Mouse (Mus musculus) kidney, embryonic 16.5 days (tissue): Measurements from ENCODE around the gene Ssbp4. TPM values are rescaled to one million over a fixed set of nuclear protein-coding genes. Genes with fewer than 3 reads are reported as not detected.

Source experiments
- ATAC-seq: fragments of 200-750 bp; cut with Nextera tagmentation; 2 replicates; pipeline ENCODE4 v1.8.0; 2017; ENCODE audit warnings: moderate TSS enrichment; ENCODE audit not compliant: low FRiP score, low TSS enrichment
- H3K27ac ChIP-seq: fragments of 300-500 bp; sonication (generic); 2 replicates; pipeline ENCODE4 v1.5.1; 2014; ENCODE audit warnings: low read length
- H3K27me3 ChIP-seq: fragments of 300-500 bp; sonication (generic); 2 replicates; pipeline ENCODE4 v1.6.1; 2014; ENCODE audit warnings: low read length, control low read depth, mixed read lengths; ENCODE audit not compliant: insufficient read depth
- H3K36me3 ChIP-seq: fragments of 300-500 bp; sonication (generic); 2 replicates; pipeline ENCODE4 v1.6.1; 2014; ENCODE audit warnings: low read length, control low read depth, mixed read lengths; ENCODE audit not compliant: insufficient read depth
- H3K4me1 ChIP-seq: fragments of 300-500 bp; sonication (generic); 2 replicates; pipeline ENCODE4 v1.6.1; 2014; ENCODE audit warnings: low read length, control low read depth, mixed read lengths; ENCODE audit not compliant: insufficient read depth
- H3K4me2 ChIP-seq: fragments of 300-500 bp; sonication (generic); replicated peaks from 2 replicates; pipeline ENCODE4 v1.6.1; 2014; ENCODE audit warnings: low read depth, low read length
- H3K4me3 ChIP-seq: fragments of 300-500 bp; sonication (generic); 2 replicates; pipeline ENCODE4 v1.5.1; 2014; ENCODE audit warnings: mild to moderate bottlenecking, low read length
- H3K9ac ChIP-seq: fragments of 300-500 bp; sonication (generic); replicated peaks from 2 replicates; pipeline ENCODE4 v1.6.1; 2014; ENCODE audit warnings: low read length
- H3K9me3 ChIP-seq: fragments of 300-500 bp; sonication (generic); 2 replicates; pipeline ENCODE4 v1.6.1; 2016; ENCODE audit warnings: low read length, control low read depth
- WGBS: fragments of 180-500 bp; shearing (Covaris S2); extraction: QIAGEN DNeasy Blood & Tissue Kit; methylation state at CpG from one replicate; pipeline ENCODE4 v1.1.7; 2014; 5-methylcytosine and 5-hydroxymethylcytosine counted together
- polyA plus RNA-seq: library from polyadenylated mRNA; unstranded; fragments of >200 nt; fragmentation: Nextera tagmentation; extraction: Ambion mirVana; gene quantifications from 2 replicates; pipeline ENCODE4 v1.2.1, GENCODE M21; 2015

The Ssbp4 gene
- 133 and 149 TPM in 2 replicates for polyA plus RNA-seq

DNA sequence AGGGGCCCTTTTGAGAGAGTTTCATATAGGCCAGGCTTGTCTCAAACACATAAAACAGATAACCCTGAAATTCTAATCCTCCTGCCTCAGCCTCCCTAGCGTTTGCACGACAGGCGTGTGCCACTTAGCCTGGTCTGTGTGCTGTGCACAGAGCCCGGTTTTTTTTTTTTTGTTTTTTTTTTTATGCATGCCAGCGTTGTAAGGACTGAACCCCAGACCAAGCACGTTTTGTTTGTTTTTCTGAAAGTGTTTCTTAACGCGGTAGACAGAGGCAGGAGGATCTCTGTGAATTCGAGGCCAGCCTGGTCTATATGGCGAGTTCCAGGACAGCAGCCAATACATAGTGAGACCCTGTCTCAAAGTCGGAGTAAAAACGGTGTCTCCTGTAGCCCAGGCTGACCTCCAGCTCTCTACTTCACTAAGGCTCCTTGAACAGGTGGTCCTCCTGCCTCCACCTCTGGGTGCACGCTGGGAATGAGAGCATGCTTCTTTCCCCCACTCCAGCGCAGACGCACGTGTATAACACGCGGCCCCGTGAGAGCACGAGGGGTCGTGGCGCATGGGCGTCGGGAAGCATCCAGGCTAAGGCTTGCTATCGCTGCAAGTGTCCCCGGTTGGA lies at the start of gene Ssbp4:
TSS of gene Ssbp4 (minus strand) at position 124 of the 619 bp plus-strand sequence.
- Histone ChIP-seq H3K4me2 (peak within 1 kb of the TSS; percentile 98), H3K9me3 (no peaks in the 10 kb centered on the region), H3K27ac (peak within 1 kb of the TSS; percentile 100), H3K4me3 (peak within 1 kb of the TSS; percentile 74), H3K27me3 (no peaks in the 10 kb centered on the region), H3K36me3 (no peaks in the 10 kb centered on the region), H3K4me1 (peaks cover 46% of the 10 kb centered on the region), H3K9ac (peak within 1 kb of the TSS; percentile 91)
- WGBS = 3% methylated on average over 26 of the region's 26 CpGs
- ATAC-seq = no peak; the same call in 1 of the 2 replicates

DNA sequence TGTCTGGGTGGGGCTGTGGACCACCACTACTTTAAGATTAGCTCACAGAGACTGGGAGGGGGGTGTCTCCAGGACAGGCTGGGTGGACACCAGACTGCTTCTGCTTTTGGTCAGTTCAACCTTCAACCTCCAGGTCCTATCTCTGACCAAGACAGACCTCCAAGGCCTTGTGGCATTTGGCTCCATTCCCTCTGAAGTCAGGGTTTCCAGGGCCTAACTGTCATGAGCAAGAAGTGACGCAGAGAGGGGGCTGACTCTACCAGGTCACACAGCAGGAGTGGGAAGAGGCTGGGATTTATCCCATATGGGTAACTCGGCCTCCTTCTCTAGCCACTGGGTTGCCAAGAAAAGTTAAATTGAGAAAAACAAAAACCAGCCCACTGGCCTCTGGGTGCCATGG lies 49.1 kb upstream of the Ssbp4 start:
- H3K9ac ChIP-seq = peak overlapping the region; percentile 44
- H3K4me3 ChIP-seq = peak overlapping the region; percentile 69; the same call in 1 of the 2 replicates
- no peak for ATAC-seq
- H3K27ac ChIP-seq = no peak overlapping the region
- H3K9me3 ChIP-seq = no peaks in the 10 kb centered on the region
- H3K4me2 ChIP-seq = peak overlapping the region; percentile 98
- H3K36me3 ChIP-seq = peaks cover 19% of the 10 kb centered on the region
- WGBS = 94% methylated on average over 2 of the region's 2 CpGs
- H3K27me3 ChIP-seq = no peaks in the 10 kb centered on the region
- H3K4me1 ChIP-seq = peaks cover 25% of the 10 kb centered on the region

DNA sequence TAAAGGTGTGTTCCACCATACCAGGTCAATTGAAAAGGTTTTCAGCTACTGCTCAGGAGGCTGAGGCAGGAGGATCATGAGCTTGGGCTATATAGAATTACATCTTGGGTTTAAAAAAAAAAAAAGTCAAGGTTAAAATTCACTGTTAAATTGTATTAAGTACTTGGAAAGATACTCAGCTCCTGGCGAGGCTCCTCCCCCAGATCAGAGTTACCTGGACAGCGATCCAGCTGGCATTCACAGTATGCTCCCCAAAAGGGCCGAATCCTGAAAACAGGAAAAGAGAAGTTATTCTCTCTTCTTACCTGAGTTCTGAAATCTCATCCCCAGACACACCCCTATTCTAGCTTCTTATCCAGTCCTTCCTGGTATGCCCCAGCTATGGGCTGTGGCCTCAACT lies 48.5 kb upstream of the Ssbp4 start:
- H3K27ac ChIP-seq = no peak overlapping the region
- no peak overlapping the region for H3K9ac ChIP-seq
- H3K4me2 ChIP-seq = no peak overlapping the region
- H3K4me3 ChIP-seq = no peak overlapping the region
- H3K36me3 ChIP-seq = peaks cover 23% of the 10 kb centered on the region
- peaks cover 25% of the 10 kb centered on the region for H3K4me1 ChIP-seq
- no peaks in the 10 kb centered on the region for H3K27me3 ChIP-seq
- no peak for ATAC-seq
- 94% methylated on average over 3 of the region's 3 CpGs for WGBS
- H3K9me3 ChIP-seq = no peaks in the 10 kb centered on the region

DNA sequence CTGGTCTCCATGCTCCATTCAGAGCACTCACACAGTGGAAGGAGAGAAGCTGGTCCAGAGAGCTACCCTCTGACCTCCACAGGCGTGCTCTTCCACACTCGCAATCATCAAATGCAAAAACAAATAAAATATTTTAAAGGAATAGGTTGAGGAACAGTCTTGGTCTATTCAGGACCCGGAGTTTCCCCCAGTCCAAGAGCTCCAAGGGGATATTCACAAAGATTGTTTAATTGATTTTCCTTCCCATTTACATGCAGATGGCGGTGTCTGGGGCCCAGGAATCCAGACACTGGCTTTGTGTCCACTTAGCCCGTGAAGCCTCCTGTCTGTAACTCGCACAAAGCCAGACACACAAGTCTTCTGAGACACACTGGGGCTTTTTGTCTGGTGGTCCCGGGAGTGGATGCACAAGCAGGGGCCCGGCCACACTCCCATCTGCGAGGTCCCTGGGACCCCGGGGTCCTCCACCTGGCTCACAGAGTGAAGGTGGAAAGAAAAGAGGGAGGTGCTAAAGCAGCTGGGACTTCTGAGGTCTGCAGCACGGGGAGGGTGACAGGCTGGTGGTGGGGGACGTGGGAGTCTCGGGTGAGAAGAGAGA lies 47.6 kb upstream of the Ssbp4 start:
- Histone ChIP-seq H3K27me3 (no peaks in the 10 kb centered on the region), H3K27ac (no peak overlapping the region), H3K4me2 (no peak overlapping the region), H3K36me3 (peaks cover 30% of the 10 kb centered on the region), H3K9me3 (no peaks in the 10 kb centered on the region), H3K9ac (peak overlapping the region; percentile 32; the same call in 1 of the 2 replicates), H3K4me1 (peaks cover 25% of the 10 kb centered on the region), H3K4me3 (no peak overlapping the region)
- 67% methylated on average over 13 of the region's 13 CpGs for WGBS
- no peak for ATAC-seq

DNA sequence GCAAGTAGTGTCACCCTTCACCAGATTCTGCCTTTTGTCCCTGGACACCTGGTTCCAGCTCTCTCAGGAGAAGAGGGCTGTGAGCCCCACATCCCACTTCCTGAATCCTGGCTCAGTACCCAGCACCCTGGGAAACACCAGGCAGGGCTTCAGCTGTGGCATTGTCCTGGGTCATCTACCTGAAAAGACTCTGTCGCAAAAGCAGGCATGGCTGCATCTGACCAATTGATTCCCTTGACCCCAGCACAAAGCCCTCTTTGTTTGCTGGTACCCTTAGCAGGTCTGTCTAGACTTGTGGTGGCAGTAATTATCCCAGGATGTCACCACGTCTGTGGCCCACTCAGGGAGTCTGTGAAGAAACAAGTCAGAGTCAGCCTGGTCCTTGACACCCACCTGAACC lies 46.8 kb upstream of the Ssbp4 start:
- ATAC-seq = no peak
- 59% methylated on average over 2 of the region's 2 CpGs for WGBS
- Histone ChIP-seq H3K4me1 (peaks cover 23% of the 10 kb centered on the region), H3K4me2 (no peak overlapping the region), H3K4me3 (no peak overlapping the region), H3K27me3 (no peaks in the 10 kb centered on the region), H3K27ac (no peak overlapping the region), H3K9me3 (no peaks in the 10 kb centered on the region), H3K9ac (no peak overlapping the region), H3K36me3 (peaks cover 36% of the 10 kb centered on the region)

DNA sequence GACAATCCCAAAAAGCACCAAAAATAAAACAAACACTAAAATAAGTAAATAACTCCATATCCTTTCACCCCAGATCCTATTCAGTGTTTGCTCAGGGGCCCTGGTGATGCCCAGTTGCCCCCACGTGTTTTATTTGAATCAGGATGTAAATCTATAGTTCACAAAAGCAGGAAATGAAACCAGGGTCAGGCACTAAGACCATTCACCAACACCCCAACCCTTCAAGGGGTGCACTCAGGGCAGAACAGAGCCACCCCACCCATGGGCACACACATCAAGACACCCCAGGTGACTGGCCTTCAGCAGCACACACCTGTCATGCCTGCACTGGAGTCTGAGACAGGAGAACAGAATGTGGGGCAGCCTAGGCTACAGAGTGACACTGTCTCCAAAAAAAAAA lies 45.4 kb upstream of the Ssbp4 start:
- no peak overlapping the region for H3K4me3 ChIP-seq
- no peak overlapping the region for H3K4me2 ChIP-seq
- H3K9me3 ChIP-seq = no peaks in the 10 kb centered on the region
- no peaks in the 10 kb centered on the region for H3K27me3 ChIP-seq
- no peak overlapping the region for H3K9ac ChIP-seq
- ATAC-seq = no peak
- 53% methylated on average over 1 of the region's 1 CpGs for WGBS
- no peak overlapping the region for H3K27ac ChIP-seq
- peaks cover 45% of the 10 kb centered on the region for H3K36me3 ChIP-seq
- peaks cover 28% of the 10 kb centered on the region for H3K4me1 ChIP-seq

DNA sequence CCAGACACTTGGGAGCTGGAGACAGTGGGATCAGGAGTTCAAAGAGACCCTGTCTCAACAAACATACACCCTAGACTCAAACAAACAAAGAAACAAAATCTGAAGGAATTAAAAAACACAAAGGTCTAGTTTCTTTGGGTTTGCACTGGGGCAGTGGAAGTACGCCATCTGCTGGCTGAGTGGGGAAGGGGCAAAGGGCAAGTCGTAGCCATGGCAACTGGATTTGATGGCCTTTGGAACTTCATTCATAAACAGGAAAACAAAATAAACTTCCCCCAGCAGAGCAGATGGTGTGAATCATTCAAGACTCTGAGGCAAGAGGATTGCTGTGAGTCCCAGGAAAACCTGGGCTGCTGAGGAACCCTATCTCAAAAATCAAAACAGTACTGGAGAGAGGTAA lies 44.6 kb upstream of the Ssbp4 start:
- Histone ChIP-seq H3K9ac (no peak overlapping the region), H3K4me1 (peaks cover 26% of the 10 kb centered on the region), H3K4me2 (no peak overlapping the region), H3K27ac (no peak overlapping the region), H3K36me3 (peaks cover 46% of the 10 kb centered on the region), H3K27me3 (no peaks in the 10 kb centered on the region), H3K9me3 (no peaks in the 10 kb centered on the region), H3K4me3 (no peak overlapping the region)
- 63% methylated on average over 2 of the region's 2 CpGs for WGBS
- ATAC-seq = no peak

DNA sequence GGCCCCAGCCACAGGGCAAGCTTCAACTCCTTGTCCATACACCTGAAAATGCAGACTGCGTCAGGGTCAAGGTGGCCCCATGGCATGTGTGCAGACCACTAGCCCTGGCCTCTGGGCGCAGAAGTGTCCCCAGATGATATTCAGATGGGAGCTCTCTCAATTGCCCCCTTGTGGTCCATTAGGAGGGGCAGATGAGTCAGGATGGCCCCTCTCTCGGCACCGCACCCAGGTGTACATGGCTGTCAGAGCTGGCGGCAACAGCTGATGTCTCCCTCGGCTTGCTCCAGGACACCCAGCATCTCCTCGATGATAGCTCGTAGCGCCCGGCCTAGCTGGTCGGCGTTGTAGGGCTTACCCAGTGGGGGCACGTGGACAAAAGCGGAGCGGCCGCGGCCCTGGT lies 41.7 kb upstream of the Ssbp4 start:
- Histone ChIP-seq H3K4me2 (no peak overlapping the region), H3K9me3 (no peaks in the 10 kb centered on the region), H3K27me3 (no peaks in the 10 kb centered on the region), H3K4me1 (peaks cover 43% of the 10 kb centered on the region), H3K9ac (no peak overlapping the region), H3K27ac (no peak overlapping the region), H3K36me3 (peaks cover 36% of the 10 kb centered on the region), H3K4me3 (no peak overlapping the region)
- no peak for ATAC-seq
- 96% methylated on average over 17 of the region's 17 CpGs for WGBS

DNA sequence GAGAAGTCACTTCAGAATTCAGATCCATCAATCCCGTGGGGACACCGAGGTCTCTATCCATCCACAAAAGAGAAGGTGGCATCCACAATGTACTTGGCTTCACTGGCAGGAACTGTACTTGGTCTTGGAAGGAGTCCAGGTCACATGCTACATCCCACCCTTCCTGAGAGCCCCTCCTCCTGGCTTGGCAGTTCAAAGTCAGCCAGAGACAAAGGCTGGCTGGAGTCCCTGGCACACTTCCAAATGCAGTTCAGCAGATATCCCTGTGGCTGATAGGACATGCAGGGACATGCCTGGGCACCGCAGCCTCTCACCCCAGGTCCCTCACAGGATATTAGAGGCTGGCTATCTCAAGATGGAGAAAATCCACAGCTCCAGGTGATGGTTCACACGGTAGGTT lies 40.7 kb upstream of the Ssbp4 start:
- peaks cover 31% of the 10 kb centered on the region for H3K36me3 ChIP-seq
- H3K4me1 ChIP-seq = peaks cover 47% of the 10 kb centered on the region
- H3K4me3 ChIP-seq = no peak overlapping the region
- H3K9me3 ChIP-seq = no peaks in the 10 kb centered on the region
- WGBS = 58% methylated on average over 4 of the region's 4 CpGs
- peak; percentile 77 for ATAC-seq
- no peak overlapping the region; the same call in 1 of the 2 replicates for H3K9ac ChIP-seq
- no peaks in the 10 kb centered on the region for H3K27me3 ChIP-seq
- H3K27ac ChIP-seq = peak overlapping the region; percentile 64
- H3K4me2 ChIP-seq = no peak overlapping the region

DNA sequence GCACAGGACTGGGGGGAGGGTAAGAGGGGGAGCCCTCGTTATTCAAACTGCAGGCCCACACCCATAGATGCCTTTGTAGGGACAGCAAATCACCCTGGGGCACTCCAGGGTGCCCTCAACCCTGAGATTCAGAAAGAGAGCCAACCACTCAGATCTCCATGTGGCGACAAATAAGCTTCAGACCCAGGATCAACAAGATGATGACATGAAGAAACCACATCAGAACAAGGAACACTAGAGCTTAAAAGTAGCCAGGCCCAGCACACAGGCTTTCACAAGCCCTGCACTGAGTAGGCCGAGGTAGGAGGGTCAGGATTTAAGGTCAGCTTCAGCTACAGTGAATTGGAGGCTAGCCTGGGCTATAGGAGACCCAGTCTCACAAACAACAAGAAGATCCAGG lies 40.2 kb upstream of the Ssbp4 start:
- H3K27me3 ChIP-seq = no peaks in the 10 kb centered on the region
- H3K4me1 ChIP-seq = peaks cover 47% of the 10 kb centered on the region
- H3K9me3 ChIP-seq = no peaks in the 10 kb centered on the region
- peak overlapping the region; percentile 64 for H3K27ac ChIP-seq
- H3K4me2 ChIP-seq = no peak overlapping the region
- peak; percentile 16; the same call in 1 of the 2 replicates for ATAC-seq
- H3K36me3 ChIP-seq = peaks cover 31% of the 10 kb centered on the region
- 56% methylated on average over 3 of the region's 3 CpGs for WGBS
- no peak overlapping the region for H3K4me3 ChIP-seq
- no peak overlapping the region; the same call in 1 of the 2 replicates for H3K9ac ChIP-seq
